Mouse (Mus musculus): ENCODE results near the gene Mfsd11. TPM values are rescaled to one million over a fixed set of nuclear protein-coding genes. Genes with fewer than 3 reads are reported as not detected.
"Not testable (repeated sequence)": the region's sequence is repeated elsewhere in the genome, so short reads cannot be mapped to it uniquely, and the experiment has no call there.

Mfsd11 gene
- polyA plus RNA-seq, 1 experiment from 2014 or later = 37.6 TPM

DNA sequence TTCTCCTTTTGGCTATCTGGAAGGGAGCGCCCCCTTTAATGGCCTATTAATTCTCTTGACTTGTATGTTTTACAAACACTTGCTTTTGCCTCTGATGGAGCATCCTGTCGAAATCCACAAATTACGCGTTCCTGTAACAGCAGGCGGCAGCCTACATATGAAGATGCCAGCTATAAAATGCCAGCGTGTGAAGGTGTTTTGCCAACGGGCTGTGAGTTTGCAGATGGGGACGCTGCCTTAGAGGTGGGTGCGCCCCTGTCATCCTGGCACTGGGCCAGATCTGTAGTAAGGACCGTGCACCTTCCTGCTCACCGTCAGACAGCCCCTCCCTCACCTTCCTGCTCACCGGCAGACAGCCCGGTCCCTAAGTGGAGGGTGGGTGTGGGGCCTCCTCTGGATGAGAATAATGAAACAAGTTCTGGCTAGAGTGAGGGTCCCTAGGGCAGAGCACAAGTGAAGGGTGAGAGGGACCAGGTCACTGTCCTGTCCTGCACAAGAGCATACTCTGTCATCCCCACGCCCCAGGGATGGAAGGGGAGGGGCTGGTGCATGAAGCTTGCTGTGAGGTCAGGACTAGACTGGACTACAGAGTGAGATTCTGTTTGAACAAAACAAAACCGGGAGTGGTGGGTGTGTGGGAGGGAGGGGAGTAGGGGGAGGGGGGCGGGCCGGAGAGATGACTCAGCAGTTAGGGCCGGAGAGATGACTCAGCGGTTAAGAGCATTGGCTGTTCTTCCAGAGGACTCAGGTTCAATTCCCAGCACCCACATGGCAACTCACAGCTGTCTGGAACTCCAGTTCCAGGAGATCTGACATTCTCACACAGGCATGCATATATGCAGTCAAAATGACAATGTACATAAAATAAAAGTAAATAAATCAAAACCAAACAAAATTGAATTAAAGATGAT, 41.5 kb downstream of the Mfsd11 start:
- Histone ChIP-seq H3K4me3 (no peak overlapping the region), H3K4me2 (no peak overlapping the region), H3K27me3 (replicated peaks) (peaks cover 21% of the 10 kb centered on the region; the same call in 1 of the 2 replicates), H3K27ac (ENCODE audit: poor library complexity, severe bottlenecking) (no peak overlapping the region), H3K9me3 (replicated peaks) (no peaks in the 10 kb centered on the region), H3K9ac (no peak overlapping the region), H3K36me3 (no peaks in the 10 kb centered on the region), H3K4me1 (replicated peaks) (peaks cover 5% of the 10 kb centered on the region; the same call in 1 of the 2 replicates)
- no peak for ATAC-seq (ENCODE audit: insufficient number of reproducible peaks, low FRiP score)
- WGBS = 66% methylated on average over 19 of the region's 19 CpGs

DNA sequence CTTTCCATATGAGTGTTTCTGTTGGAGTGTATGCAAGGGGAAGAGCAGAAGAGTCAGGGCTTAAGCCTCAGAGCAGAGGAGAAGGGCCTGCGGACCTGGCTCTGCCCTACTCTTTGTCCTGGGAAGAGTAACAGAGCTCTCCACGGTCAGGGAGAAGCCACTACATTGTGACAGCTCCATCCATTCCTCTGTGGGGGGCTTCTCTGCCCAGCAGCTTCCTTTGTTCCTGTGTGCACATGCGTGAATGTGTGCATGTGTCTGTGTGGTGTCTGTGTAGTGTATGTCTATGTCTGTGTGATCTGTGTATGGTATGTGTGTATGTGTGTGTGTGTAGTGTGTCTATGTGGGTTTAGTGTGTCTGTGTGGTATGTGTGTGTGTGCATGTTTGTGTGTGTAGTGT, 43.2 kb downstream of the Mfsd11 start:
- Histone ChIP-seq H3K4me2 (no peak overlapping the region), H3K27me3 (replicated peaks) (peaks cover 6% of the 10 kb centered on the region; the same call in 1 of the 2 replicates), H3K36me3 (no peaks in the 10 kb centered on the region), H3K4me1 (replicated peaks) (peaks cover 5% of the 10 kb centered on the region; the same call in 1 of the 2 replicates), H3K4me3 (no peak overlapping the region), H3K9me3 (replicated peaks) (no peaks in the 10 kb centered on the region), H3K27ac (ENCODE audit: poor library complexity, severe bottlenecking) (no peak overlapping the region), H3K9ac (no peak overlapping the region)
- WGBS = 90% methylated on average over 3 of the region's 3 CpGs
- no peak for ATAC-seq (ENCODE audit: insufficient number of reproducible peaks, low FRiP score)

DNA sequence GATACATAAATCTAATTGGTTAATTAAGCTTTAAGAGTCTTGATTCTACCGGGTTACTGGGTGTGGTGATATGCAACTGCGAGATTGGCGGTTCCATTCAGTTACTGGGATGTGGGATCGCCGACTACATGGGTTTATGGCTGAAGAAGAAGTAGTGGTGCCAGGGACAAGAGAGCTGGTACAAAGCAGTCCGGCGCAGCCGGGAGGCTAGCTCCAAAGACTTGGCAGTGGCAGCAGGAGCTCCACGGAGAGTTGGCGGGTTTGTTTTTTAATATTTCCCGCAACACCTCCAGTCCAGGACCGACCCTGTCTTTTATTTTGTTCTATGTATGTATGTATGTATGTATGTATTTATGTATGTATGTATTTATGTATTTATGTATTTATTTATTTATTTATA, 47.0 kb downstream of the Mfsd11 start:
- H3K9me3 ChIP-seq (replicated peaks) = no peaks in the 10 kb centered on the region
- ATAC-seq (ENCODE audit: insufficient number of reproducible peaks, low FRiP score) = no peak
- 91% methylated on average over 12 of the region's 12 CpGs for WGBS

DNA sequence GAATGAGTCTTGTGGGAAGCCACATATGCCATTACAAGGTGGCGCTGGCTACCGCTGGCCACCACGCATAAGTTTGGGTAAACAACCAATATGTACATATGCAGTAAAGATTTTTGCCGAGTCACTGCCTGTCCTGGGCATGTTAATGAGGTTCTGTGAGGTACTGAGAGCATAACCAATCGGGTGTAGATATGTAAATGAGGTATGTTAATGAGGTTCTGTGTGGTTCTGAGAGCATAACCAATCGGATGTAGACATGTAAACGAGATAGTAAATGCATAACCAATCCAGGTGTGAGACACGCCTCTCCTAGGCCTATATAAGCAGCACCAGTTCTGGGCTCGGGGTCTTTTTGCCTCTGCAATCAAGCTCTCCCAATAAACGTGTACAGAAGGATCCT, 50.3 kb downstream of the Mfsd11 start:
- not testable (repeated sequence) for H3K36me3 ChIP-seq; H3K27ac ChIP-seq (ENCODE audit: poor library complexity, severe bottlenecking); H3K9ac ChIP-seq; H3K4me3 ChIP-seq; H3K4me2 ChIP-seq; ATAC-seq (ENCODE audit: insufficient number of reproducible peaks, low FRiP score); H3K9me3 ChIP-seq (replicated peaks)
- Histone ChIP-seq H3K27me3 (replicated peaks) (peaks cover 39% of the 10 kb centered on the region), H3K4me1 (replicated peaks) (peaks cover 13% of the 10 kb centered on the region)
- 87% methylated on average over 10 of the region's 10 CpGs for WGBS

More for the DNA sequence above, 47.0 kb downstream of the Mfsd11 start:
- H3K9ac ChIP-seq = no peak overlapping the region
- H3K27me3 ChIP-seq (replicated peaks) = peaks cover 26% of the 10 kb centered on the region
- H3K4me1 ChIP-seq (replicated peaks) = peaks cover 5% of the 10 kb centered on the region; the same call in 1 of the 2 replicates
- H3K27ac ChIP-seq (ENCODE audit: poor library complexity, severe bottlenecking) = no peak overlapping the region
- H3K4me3 ChIP-seq = no peak overlapping the region
- no peaks in the 10 kb centered on the region for H3K36me3 ChIP-seq
- H3K4me2 ChIP-seq = no peak overlapping the region

DNA sequence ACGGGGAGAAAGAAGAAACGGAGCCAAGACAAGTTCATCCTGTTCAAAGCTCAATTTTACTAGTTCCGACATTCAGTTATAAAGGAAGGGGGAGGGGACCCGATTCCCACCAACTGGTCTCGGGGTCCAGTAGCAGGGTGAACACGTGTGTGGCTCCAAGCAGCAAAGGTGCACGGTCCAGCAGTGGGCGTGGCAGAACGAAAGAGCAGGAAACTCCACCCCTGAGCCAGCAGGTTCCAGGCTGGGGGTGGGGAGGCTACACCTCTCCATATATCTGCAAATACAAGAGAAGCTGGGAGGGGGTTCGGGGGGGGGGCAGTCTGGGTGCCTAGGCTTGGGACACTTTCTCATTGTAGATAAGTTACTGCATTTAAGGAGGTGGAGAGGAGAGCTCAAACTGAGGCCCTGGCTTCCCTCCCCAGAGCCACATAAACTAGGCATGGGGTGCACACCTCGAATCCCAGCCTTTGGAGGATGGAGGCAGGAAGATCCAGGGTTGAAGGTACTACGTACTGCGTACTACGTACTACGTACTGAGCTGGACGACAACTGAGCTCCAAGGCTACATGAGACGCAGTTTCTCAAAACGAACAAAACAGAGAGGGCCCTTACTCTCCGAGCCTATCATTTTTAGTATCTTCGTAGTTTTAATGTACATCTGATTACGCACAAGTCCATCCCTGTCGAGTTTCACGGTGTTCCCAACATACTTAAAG, 53.7 kb downstream of the Mfsd11 start:
- Histone ChIP-seq H3K36me3 (no peaks in the 10 kb centered on the region), H3K4me1 (replicated peaks) (peaks cover 13% of the 10 kb centered on the region), H3K4me2 (peak overlapping the region; percentile 74), H3K27me3 (replicated peaks) (peaks cover 39% of the 10 kb centered on the region), H3K9ac (0 out of 2 replicates have a peak overlapping the region, but pooled peaks have one; percentile 17), H3K4me3 (peak overlapping the region; percentile 32), H3K27ac (ENCODE audit: poor library complexity, severe bottlenecking) (no peak overlapping the region), H3K9me3 (replicated peaks) (no peaks in the 10 kb centered on the region)
- ATAC-seq (ENCODE audit: insufficient number of reproducible peaks, low FRiP score) = no peak; the same call in 1 of the 2 replicates
- WGBS = 5% methylated on average over 23 of the region's 23 CpGs

DNA sequence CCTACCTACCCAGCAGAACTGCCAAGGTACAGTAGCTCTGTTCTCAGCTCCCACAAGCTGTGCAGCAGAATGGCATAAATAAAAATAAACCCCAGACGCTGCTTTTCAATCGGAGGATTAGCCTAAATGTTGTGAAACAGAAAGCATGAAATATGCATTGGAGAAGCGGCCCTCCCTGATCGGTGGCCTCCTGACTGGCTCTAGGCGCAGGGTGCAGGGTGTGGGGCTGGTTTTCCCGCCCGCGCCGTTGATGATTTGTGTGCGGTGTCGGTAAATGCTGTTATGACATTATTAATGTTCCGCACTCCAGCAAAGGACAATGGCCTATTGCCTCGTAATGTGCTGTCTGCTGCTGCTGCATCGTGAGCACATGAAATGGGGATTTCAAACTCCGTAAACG, 61.3 kb downstream of the Mfsd11 start:
- Histone ChIP-seq H3K36me3 (no peaks in the 10 kb centered on the region), H3K9me3 (replicated peaks) (no peaks in the 10 kb centered on the region), H3K4me3 (no peak overlapping the region), H3K27me3 (replicated peaks) (peaks cover 43% of the 10 kb centered on the region), H3K4me1 (replicated peaks) (no peaks in the 10 kb centered on the region), H3K4me2 (no peak overlapping the region), H3K9ac (no peak overlapping the region), H3K27ac (ENCODE audit: poor library complexity, severe bottlenecking) (no peak overlapping the region)
- WGBS = 78% methylated on average over 16 of the region's 16 CpGs
- no peak for ATAC-seq (ENCODE audit: insufficient number of reproducible peaks, low FRiP score)

DNA sequence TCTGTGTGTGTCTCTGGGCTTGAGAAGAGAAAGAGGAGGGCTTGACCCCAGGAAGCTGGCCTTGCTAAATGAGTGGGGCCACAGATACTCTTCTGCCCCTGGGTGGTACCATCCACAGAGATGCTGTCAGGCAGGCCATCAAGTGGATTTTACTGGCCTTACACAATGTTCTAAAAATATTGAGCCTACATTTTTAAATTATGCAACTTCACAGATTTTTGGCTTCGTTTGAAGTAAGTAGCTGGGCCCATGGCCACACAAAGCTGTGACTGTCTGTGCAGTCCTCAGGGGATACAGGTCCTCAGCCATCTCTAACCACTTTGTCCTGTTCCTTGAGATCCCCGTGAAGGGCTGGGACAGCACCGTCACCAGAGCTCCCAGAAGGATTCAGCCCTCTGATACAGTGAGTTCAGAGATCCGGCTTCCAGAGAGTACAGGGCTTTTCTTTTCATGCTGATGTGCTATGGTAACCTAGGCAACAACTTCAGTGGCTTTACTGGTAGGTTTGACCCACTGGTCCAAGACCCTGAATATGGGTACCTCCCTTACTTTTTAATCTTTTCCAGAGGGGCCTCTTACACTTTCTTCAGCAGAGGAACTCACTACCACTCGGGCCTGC, 62.1 kb downstream of the Mfsd11 start:
- Histone ChIP-seq H3K27ac (ENCODE audit: poor library complexity, severe bottlenecking) (no peak overlapping the region), H3K27me3 (replicated peaks) (peaks cover 51% of the 10 kb centered on the region), H3K36me3 (no peaks in the 10 kb centered on the region), H3K9ac (no peak overlapping the region), H3K4me3 (no peak overlapping the region), H3K4me2 (no peak overlapping the region), H3K9me3 (replicated peaks) (no peaks in the 10 kb centered on the region), H3K4me1 (replicated peaks) (peaks cover 7% of the 10 kb centered on the region)
- 63% methylated on average over 5 of the region's 5 CpGs for WGBS
- ATAC-seq (ENCODE audit: insufficient number of reproducible peaks, low FRiP score) = no peak

DNA sequence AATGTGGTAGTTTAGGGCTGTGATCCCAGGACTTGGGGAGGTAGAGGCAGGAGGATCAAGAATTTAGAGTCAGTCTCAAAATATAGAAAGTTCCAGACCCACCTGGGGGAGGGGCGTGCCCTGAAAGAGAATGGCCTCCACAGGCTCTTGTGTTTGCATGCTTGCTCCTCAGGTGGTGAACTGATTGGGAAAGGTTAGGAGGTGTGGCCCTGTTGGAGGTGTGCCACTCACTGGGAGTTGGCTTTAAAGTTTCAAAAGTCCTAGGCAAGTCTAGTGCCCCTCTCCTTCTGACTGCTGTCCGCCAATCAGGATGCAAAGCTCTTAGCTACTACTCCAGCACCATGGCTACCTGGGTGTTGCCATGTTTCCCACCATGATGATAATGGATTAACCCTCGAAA, 63.0 kb downstream of the Mfsd11 start:
- 69% methylated on average over 3 of the region's 3 CpGs for WGBS
- no peaks in the 10 kb centered on the region for H3K36me3 ChIP-seq
- no peak for ATAC-seq (ENCODE audit: insufficient number of reproducible peaks, low FRiP score)
- peaks cover 8% of the 10 kb centered on the region for H3K4me1 ChIP-seq (replicated peaks)
- no peak overlapping the region for H3K4me3 ChIP-seq
- no peaks in the 10 kb centered on the region for H3K9me3 ChIP-seq (replicated peaks)
- H3K4me2 ChIP-seq = no peak overlapping the region
- no peak overlapping the region for H3K9ac ChIP-seq
- peaks cover 59% of the 10 kb centered on the region for H3K27me3 ChIP-seq (replicated peaks)
- H3K27ac ChIP-seq (ENCODE audit: poor library complexity, severe bottlenecking) = no peak overlapping the region

DNA sequence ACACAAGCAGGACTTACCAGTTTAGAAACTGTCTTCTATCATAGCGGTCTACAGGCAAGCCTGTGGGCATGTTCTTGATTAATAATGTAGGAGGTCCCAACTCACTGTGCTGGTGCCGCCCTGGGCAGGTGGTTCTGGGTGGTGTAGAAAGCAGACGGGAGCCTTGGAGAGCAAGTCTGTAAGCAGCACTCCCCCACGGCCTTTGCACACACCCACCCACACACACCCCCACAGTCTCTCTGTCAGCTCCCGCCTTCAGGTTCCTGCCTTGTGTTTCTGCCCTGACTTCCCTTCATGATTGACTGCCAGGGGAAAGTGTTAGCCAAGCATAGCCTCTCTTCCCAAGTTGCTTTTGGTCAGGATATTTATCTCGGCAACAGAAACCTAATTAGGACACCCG, 65.1 kb downstream of the Mfsd11 start:
- Histone ChIP-seq H3K36me3 (no peaks in the 10 kb centered on the region), H3K9ac (no peak overlapping the region), H3K27me3 (replicated peaks) (peaks cover 79% of the 10 kb centered on the region), H3K9me3 (replicated peaks) (no peaks in the 10 kb centered on the region), H3K27ac (ENCODE audit: poor library complexity, severe bottlenecking) (no peak overlapping the region), H3K4me1 (replicated peaks) (peaks cover 15% of the 10 kb centered on the region), H3K4me3 (no peak overlapping the region), H3K4me2 (no peak overlapping the region)
- 50% methylated on average over 7 of the region's 7 CpGs for WGBS
- no peak for ATAC-seq (ENCODE audit: insufficient number of reproducible peaks, low FRiP score)

DNA sequence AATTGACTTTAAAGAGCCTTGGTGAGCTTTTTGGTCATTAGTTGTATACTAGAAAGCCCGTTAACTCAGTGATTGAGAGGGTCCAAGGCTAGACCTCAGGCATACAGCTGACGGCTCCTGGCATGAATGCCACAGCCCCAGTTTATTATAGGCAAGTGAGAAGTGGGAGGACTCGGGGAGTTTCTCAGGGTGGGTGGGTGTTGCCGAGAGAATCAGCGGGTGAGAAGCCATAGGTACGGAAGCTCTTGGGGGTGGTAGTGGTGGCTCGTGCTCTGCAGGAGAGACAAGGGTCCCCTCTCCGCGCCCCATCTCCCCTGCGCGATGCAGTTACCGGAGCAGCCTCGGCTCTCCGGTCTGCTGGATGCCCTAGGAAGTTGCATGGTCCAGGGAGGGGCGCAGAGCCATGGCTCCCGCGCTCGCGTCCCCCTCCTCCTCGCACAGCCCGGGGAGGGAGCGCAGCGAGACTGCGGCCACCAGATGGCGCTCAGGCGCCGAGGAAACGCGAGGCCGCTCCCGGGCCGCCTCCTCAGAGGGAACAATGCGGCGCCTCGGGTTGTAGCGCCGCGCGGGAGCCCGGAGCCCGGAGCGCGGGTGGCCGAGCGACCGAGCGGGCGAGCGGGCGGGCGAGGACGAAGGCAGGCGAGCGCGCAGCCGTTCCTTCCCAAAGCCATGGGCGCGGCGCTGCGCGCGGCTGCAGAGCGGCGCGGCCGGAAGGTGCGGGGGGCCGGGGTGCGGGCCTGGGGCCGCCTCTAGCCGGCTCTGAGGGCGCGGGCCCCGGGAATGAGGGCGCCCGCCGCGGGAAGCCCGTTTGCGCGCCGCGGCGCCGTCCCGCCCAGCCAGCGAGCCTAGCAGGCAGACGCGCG, 66.3 kb downstream of the Mfsd11 start, which contains the start of gene Mgat5b:
Gene Mgat5b (plus strand): TSS at position 541 of the 863 bp plus-strand sequence.
- Histone ChIP-seq H3K4me3 (peak within 1 kb of the TSS; percentile 62), H3K27me3 (replicated peaks) (peaks cover 89% of the 10 kb centered on the region), H3K9ac (peak within 1 kb of the TSS; percentile 68), H3K4me1 (replicated peaks) (peaks cover 17% of the 10 kb centered on the region), H3K4me2 (peak within 1 kb of the TSS; percentile 98), H3K9me3 (replicated peaks) (no peaks in the 10 kb centered on the region), H3K27ac (ENCODE audit: poor library complexity, severe bottlenecking) (no peak within 1 kb of the TSS), H3K36me3 (no peaks in the 10 kb centered on the region)
- 1% methylated on average over 79 of the region's 90 CpGs for WGBS
- peak; percentile 78 for ATAC-seq (ENCODE audit: insufficient number of reproducible peaks, low FRiP score)
